Mouse (Mus musculus): Measurements from ENCODE around the gene Il15. TPM values are rescaled to one million over a fixed set of nuclear protein-coding genes. Genes with fewer than 3 reads are reported as not detected.

Gene Il15
- polyA plus RNA-seq, 1 experiment from 2014 or later, result 2.2 TPM

- Histone ChIP-seq H3K4me3 (no peak overlapping the region), H3K27ac (no peak overlapping the region), H3K4me1 (peaks cover 3% of the 10 kb centered on the region; the same call in 1 of the 2 replicates), H3K36me3 (replicated peaks) (no peaks in the 10 kb centered on the region), H3K27me3 (ENCODE audit: poor library complexity, severe bottlenecking) (no peaks in the 10 kb centered on the region), H3K9me3 (no peaks in the 10 kb centered on the region)
- WGBS, result 90% methylated on average over 3 of the region's 3 CpGs
- DNase-seq (ENCODE audit: extremely low spot score, low spot score), result no peak
Measured at GRCm38 (mm10) chr8:82346485-82346884, 56.5 kb downstream of the Il15 start.

GRCm38 (mm10) chr8:82331675-82332234 lies 71.3 kb downstream of the Il15 start:
- no peak overlapping the region for H3K4me3 ChIP-seq
- no peaks in the 10 kb centered on the region for H3K36me3 ChIP-seq (replicated peaks)
- no peaks in the 10 kb centered on the region for H3K4me1 ChIP-seq
- H3K9me3 ChIP-seq, result no peaks in the 10 kb centered on the region
- DNase-seq (ENCODE audit: extremely low spot score, low spot score), result no peak
- no peaks in the 10 kb centered on the region for H3K27me3 ChIP-seq (ENCODE audit: poor library complexity, severe bottlenecking)
- H3K27ac ChIP-seq, result no peak overlapping the region
- WGBS, result 92% methylated on average over 8 of the region's 8 CpGs

- no peaks in the 10 kb centered on the region for H3K27me3 ChIP-seq (ENCODE audit: poor library complexity, severe bottlenecking)
- H3K4me1 ChIP-seq, result no peaks in the 10 kb centered on the region
- no peak overlapping the region for H3K4me3 ChIP-seq
- no peaks in the 10 kb centered on the region for H3K36me3 ChIP-seq (replicated peaks)
- H3K27ac ChIP-seq, result no peak overlapping the region
- no peak for DNase-seq (ENCODE audit: extremely low spot score, low spot score)
- H3K9me3 ChIP-seq, result no peaks in the 10 kb centered on the region
- WGBS, result 60% methylated on average over 2 of the region's 2 CpGs
Measured at GRCm38 (mm10) chr8:82327986-82328652, 74.9 kb downstream of the Il15 start.

- Histone ChIP-seq H3K27ac (no peak overlapping the region), H3K9me3 (no peaks in the 10 kb centered on the region), H3K36me3 (replicated peaks) (no peaks in the 10 kb centered on the region), H3K4me1 (no peaks in the 10 kb centered on the region), H3K4me3 (no peak overlapping the region), H3K27me3 (ENCODE audit: poor library complexity, severe bottlenecking) (no peaks in the 10 kb centered on the region)
- DNase-seq (ENCODE audit: extremely low spot score, low spot score), result no peak
- 75% methylated on average over 1 of the region's 1 CpGs for WGBS
Measured at GRCm38 (mm10) chr8:82326061-82326460, 77.0 kb downstream of the Il15 start.

- 88% methylated on average over 6 of the region's 6 CpGs for WGBS
- no peaks in the 10 kb centered on the region for H3K4me1 ChIP-seq
- H3K9me3 ChIP-seq, result no peaks in the 10 kb centered on the region
- no peaks in the 10 kb centered on the region for H3K27me3 ChIP-seq (ENCODE audit: poor library complexity, severe bottlenecking)
- DNase-seq (ENCODE audit: extremely low spot score, low spot score), result no peak
- no peaks in the 10 kb centered on the region for H3K36me3 ChIP-seq (replicated peaks)
- H3K4me3 ChIP-seq, result no peak overlapping the region
- no peak overlapping the region for H3K27ac ChIP-seq
Measured at GRCm38 (mm10) chr8:82325586-82325985, 77.4 kb downstream of the Il15 start.

GRCm38 (mm10) chr8:82317446-82317845 lies 85.6 kb downstream of the Il15 start:
- 89% methylated on average over 3 of the region's 3 CpGs for WGBS
- Histone ChIP-seq H3K27ac (no peak overlapping the region), H3K9me3 (no peaks in the 10 kb centered on the region), H3K27me3 (ENCODE audit: poor library complexity, severe bottlenecking) (no peaks in the 10 kb centered on the region), H3K4me1 (no peaks in the 10 kb centered on the region), H3K36me3 (replicated peaks) (no peaks in the 10 kb centered on the region), H3K4me3 (no peak overlapping the region)
- DNase-seq (ENCODE audit: extremely low spot score, low spot score), result no peak

GRCm38 (mm10) chr8:82306424-82306823 lies 96.6 kb downstream of the Il15 start:
- Histone ChIP-seq H3K36me3 (replicated peaks) (no peaks in the 10 kb centered on the region), H3K4me1 (peaks cover 4% of the 10 kb centered on the region; the same call in 1 of the 2 replicates), H3K9me3 (no peaks in the 10 kb centered on the region), H3K4me3 (no peak overlapping the region), H3K27me3 (ENCODE audit: poor library complexity, severe bottlenecking) (no peaks in the 10 kb centered on the region), H3K27ac (no peak overlapping the region)
- DNase-seq (ENCODE audit: extremely low spot score, low spot score), result no peak
- WGBS, result 24% methylated on average over 1 of the region's 1 CpGs

GRCm38 (mm10) chr8:82296256-82296655 lies 106.8 kb downstream of the Il15 start:
- Histone ChIP-seq H3K4me1 (no peaks in the 10 kb centered on the region), H3K36me3 (replicated peaks) (no peaks in the 10 kb centered on the region), H3K27ac (no peak overlapping the region), H3K9me3 (no peaks in the 10 kb centered on the region), H3K27me3 (ENCODE audit: poor library complexity, severe bottlenecking) (no peaks in the 10 kb centered on the region), H3K4me3 (no peak overlapping the region)
- WGBS, result 91% methylated on average over 2 of the region's 2 CpGs
- DNase-seq (ENCODE audit: extremely low spot score, low spot score), result no peak

GRCm38 (mm10) chr8:82291659-82292058 lies 111.4 kb downstream of the Il15 start:
- no peaks in the 10 kb centered on the region for H3K36me3 ChIP-seq (replicated peaks)
- no peaks in the 10 kb centered on the region for H3K27me3 ChIP-seq (ENCODE audit: poor library complexity, severe bottlenecking)
- no peaks in the 10 kb centered on the region for H3K9me3 ChIP-seq
- DNase-seq (ENCODE audit: extremely low spot score, low spot score), result no peak
- WGBS, result 91% methylated on average over 5 of the region's 5 CpGs
- no peak overlapping the region for H3K4me3 ChIP-seq
- H3K27ac ChIP-seq, result no peak overlapping the region
- H3K4me1 ChIP-seq, result no peaks in the 10 kb centered on the region

- H3K4me3 ChIP-seq, result no peak overlapping the region
Measured at GRCm38 (mm10) chr8:82285866-82286265, 117.2 kb downstream of the Il15 start.

GRCm38 (mm10) chr8:82281995-82282394 lies 121.0 kb downstream of the Il15 start:
- H3K4me3 ChIP-seq, result no peak overlapping the region
- 86% methylated on average over 5 of the region's 5 CpGs for WGBS
- H3K4me1 ChIP-seq, result no peaks in the 10 kb centered on the region
- no peaks in the 10 kb centered on the region for H3K36me3 ChIP-seq (replicated peaks)
- DNase-seq (ENCODE audit: extremely low spot score, low spot score), result no peak
- no peaks in the 10 kb centered on the region for H3K27me3 ChIP-seq (ENCODE audit: poor library complexity, severe bottlenecking)
- no peak overlapping the region for H3K27ac ChIP-seq
- H3K9me3 ChIP-seq, result no peaks in the 10 kb centered on the region

More at GRCm38 (mm10) chr8:82285866-82286265, 117.2 kb downstream of the Il15 start:
- WGBS, result 96% methylated on average over 3 of the region's 3 CpGs
- Histone ChIP-seq H3K36me3 (replicated peaks) (no peaks in the 10 kb centered on the region), H3K9me3 (no peaks in the 10 kb centered on the region), H3K27ac (no peak overlapping the region), H3K27me3 (ENCODE audit: poor library complexity, severe bottlenecking) (no peaks in the 10 kb centered on the region), H3K4me1 (no peaks in the 10 kb centered on the region)
- no peak for DNase-seq (ENCODE audit: extremely low spot score, low spot score)
